In genomic region chr7:132875391-132876086, GRCm38 (mm10) we compare ENCODE assay signal across 14 mouse cellular contexts.
"Had no signal": no experiment of that assay in that cellular context is flagged by ENCODE, and none has a peak within 500 bp of the region (broad histone marks: within the 10 kb centered on the region; RNA-seq: fewer than 3 reads in every experiment).

No protein-coding gene starts in this region.

- H3K4me2 ChIP-seq: intestine, embryonic 15.5 days; limb, embryonic 13.5 days; liver, embryonic 12.5 days; lung, embryonic 14.5 days; neural tube, embryonic 15.5 days had no signal

- H3K9ac ChIP-seq: intestine, embryonic 15.5 days; limb, embryonic 13.5 days; liver, embryonic 12.5 days; lung, embryonic 14.5 days; neural tube, embryonic 15.5 days had no signal

- H3K4me1 ChIP-seq: intestine, embryonic 15.5 days; limb, embryonic 13.5 days; midbrain, embryonic 10.5 days; neural tube, embryonic 15.5 days had no signal

- DNase-seq: left cerebral cortex, postnatal 4 days; lung, embryonic 14.5 days; lung, postnatal 10 days; lung, postnatal 4 days; midbrain, embryonic 14.5 days; thymus, adult 18-20 months; thymus, postnatal 25 days had no signal

- H3K27ac ChIP-seq: intestine, embryonic 15.5 days; limb, embryonic 13.5 days; liver, embryonic 12.5 days; midbrain, embryonic 10.5 days; neural tube, embryonic 15.5 days; stomach, postnatal 0 days had no signal

- ATAC-seq: intestine, embryonic 15.5 days; liver, embryonic 12.5 days had no signal

- H3K9me3 ChIP-seq: intestine, embryonic 15.5 days; limb, embryonic 13.5 days; liver, embryonic 12.5 days; midbrain, embryonic 10.5 days; neural tube, embryonic 15.5 days had no signal

- H3K4me3 ChIP-seq: intestine, embryonic 15.5 days; limb, embryonic 13.5 days; liver, embryonic 12.5 days; midbrain, embryonic 10.5 days; myocyte; neural tube, embryonic 15.5 days had no signal

- H3K27me3 ChIP-seq: intestine, embryonic 15.5 days; limb, embryonic 13.5 days; liver, embryonic 12.5 days; neural tube, embryonic 15.5 days had no signal
